Mouse (Mus musculus) lung, postnatal 4 days (tissue): ENCODE results near the gene 1700022I11Rik.

Experiments used
- DNase-seq, 2 experiments: peaks; one replicate each; pipeline ENCODE4 v3.0.0; 2021

1700022I11Rik gene

DNA sequence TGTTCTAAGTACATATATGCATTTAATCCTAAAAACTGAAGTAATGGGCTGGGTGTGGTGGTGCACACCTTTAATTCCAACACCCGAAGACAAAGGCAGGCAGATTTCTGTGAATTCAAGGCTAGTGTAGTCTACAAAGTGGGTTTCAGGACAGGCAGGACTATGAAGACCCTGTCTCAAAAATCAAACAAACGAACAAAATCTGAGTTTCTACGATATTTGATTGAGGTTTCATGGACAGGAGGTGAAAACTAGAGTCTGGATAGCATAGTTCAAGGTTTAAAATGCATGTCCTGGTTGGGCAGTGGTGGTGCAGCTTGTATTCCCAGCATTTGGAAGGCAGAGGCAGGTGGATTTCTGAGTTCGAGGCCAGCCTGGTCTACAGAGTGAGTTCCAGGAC is at the start of gene 1700022I11Rik:
1700022I11Rik (plus strand) TSS at position 301 of the 400 bp plus-strand sequence.
- DNase-seq = no peak

DNA sequence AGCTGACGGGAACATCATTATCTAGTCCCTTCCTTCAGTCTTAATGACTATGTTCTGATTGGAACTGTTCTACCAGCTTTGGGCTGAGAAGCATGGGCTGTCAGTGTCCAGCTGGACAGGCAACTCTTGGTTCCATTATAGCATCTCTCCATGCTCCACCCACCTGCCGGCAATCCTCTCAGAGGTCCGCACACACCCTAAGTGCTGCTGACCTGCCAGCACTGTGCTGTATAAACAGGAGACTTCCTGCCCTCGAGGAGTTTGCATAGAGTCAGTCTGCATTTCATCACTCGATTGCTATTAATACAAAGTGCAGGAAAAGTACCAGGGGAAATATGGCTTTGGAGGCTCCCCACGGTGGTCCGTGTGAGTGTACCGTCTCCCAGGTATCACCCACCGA is 48.7 kb upstream of the 1700022I11Rik start:
- DNase-seq = peak in 1 of 2 experiments; percentile 6

DNA sequence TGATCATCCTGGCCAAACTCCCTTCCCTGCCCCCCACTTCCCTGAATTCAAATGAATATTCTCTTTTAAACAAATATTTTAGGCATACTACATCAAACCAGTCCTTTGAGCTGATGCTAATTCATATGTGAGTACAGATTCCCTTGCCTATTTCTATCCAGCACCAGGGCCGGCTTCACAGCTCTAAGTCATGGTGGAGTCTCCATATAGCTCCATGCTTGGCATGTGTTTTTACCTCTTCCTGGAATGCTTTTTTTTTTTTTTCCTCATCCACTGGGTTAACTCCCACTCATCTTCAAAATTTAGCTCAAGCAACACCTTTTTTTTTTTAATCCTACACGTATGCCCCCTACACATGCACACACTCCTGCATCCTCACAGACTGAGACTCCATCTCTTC is 47.9 kb upstream of the 1700022I11Rik start:
- no peak for DNase-seq

DNA sequence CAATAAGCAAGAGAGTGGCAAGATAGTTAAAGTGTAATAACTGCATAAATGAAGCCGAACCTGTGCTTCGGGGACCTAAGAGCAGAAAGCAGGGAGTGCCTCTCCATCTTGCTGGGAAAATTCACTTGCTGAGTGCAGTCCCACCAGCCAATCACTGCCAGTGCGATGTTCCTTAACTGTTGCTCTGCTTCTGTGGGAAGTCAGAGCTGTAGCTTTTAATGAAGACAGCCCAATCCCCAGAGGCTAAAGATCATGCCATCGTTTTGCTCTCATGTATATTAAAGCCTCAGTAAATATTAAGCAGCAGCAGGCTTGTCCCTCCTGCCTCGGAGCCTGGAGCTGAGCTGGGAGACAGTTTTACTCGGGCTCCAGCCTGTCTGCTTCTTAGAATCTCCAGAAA is 47.3 kb upstream of the 1700022I11Rik start:
- no peak for DNase-seq

DNA sequence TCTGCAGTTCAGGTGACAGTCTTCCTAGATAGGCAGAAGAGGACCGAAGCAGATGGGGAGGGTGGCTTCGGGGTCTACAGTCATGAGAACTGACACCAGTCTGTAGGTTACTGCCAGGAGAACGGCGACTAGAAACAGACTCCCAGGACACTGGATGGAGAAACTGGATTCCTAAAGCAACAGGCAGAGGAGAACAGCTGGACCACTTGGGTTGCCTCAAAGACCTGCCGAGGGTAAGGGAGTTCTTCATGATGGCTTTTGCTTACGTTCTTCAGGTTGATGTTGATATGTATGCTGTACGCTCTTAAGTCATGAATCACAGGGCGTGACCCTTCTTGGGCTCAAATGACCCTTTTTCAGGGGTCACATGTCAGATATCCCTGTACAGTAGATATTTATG is 46.9 kb upstream of the 1700022I11Rik start:
- DNase-seq = no peak

DNA sequence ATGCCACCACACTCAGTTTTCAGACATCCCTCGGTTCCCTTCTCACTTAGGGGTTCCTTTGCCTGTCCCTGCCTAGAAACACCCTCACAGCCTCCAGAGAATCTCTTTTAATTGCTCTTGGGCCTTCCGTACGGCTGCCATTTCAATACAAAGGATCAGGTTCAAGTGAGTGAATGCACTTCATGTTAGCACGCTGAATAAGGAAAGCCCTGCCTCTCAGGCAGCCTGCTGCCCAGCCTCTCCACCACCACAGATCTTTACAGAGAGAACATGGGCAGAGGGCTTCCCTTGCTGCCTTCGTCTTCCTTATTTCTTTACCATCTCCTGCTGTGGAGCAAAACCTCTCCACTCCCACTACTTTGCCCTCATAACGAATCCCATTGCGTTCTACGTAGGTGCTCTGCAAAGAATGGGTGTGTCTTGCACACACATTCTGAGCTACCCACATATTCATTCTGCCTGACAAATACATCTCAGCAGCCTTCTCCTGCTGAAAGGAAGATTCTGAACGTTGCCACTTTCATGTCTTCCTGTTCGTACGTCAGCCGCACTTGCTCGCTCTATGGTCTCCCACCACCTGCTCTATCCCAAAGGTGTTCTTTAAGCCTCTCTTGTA is 45.2 kb upstream of the 1700022I11Rik start:
- DNase-seq = no peak

DNA sequence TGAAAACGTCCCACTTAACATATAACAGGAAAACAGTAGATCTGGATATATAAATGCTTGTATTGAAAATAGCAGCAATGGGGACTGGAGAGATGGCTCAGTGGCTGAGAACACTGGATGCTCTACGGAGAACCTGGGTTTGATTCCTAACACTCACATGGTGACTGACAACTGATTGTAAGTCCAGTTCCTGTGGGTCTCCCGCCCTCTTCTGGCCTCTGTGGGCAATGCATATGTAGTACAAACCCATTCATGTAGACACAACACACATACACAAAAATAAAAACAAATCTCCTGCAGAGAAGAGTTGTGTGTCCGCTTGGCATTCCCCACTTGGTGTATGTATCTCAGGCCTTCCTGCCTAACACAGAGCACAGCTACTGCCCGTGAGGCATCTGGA is 41.2 kb upstream of the 1700022I11Rik start:
- no peak for DNase-seq

DNA sequence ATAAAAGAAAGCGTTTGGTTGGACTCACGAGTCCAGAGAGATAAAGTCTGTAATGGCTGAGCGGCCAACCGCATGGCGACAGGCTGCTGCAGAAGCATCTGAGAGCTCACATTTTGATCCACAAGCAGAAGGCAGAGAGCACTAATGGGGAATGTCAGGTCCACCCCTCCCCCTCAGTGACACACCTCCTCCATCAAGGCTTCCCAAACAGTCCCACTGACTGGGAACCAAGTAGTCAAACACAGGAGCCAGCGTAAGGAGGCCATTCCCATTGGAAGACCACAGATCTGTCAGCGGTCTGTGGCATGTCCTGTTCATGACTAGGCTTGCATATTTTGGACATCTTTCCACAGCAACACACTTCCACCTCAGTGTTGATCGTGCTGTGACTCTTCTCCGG is 40.5 kb upstream of the 1700022I11Rik start:
- DNase-seq = no peak

DNA sequence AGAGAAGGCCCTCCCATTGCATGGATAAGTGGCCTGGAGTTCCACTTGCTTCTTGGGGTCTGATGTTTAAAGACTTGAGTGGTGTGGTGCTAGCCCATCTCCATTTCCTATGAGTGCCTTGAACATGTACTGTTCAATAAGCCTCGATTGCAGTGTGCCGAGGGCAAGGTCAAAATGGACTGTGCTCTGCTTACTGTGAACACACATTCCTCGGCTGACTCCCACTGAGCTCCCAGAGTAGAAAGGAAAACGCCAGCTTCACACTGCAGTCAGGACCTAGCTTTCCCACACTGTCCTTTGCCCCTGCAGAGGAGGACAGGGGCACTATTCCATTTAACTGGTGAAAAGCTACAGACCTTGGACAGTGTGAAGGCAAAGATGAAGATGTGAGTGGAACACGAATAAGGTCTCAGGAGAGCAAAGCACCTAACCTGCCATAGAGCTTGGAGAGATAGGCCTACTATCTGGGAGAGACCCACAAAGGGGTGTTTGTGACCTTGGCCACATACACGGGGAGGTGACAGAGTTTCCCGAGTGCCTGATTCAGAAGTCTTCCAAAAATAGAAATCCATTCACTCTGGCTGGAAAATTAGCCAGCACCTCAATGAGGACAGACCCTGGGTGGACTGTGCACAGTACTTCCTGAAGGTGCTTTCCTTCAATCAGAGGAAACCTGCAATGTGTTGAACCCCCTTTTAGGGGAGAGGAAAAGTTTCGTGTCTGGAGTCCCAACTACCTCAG is 37.0 kb upstream of the 1700022I11Rik start:
- DNase-seq = peak in 1 of 2 experiments; percentile 4

DNA sequence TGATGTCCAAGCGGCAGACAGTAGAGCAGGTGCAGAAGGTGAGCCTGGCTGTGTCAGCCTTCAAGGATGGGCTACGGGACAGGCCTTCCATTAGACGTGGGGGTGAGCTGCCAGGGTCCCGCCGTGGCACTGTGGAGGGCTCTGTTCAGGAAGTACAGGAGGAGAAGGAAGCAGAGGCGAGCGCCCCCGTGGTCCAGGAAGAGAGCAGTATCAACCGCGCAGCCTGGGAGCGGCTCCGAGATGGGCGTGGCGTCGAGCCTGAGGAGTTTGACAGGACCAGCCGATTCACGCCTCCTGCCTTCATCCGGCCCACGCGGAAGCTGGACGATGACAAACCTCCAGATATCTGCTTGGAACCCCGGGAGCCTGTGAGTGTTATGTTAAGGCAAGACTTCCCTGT is 35.8 kb upstream of the 1700022I11Rik start:
- peak; percentile 68 to 74 for DNase-seq

DNA sequence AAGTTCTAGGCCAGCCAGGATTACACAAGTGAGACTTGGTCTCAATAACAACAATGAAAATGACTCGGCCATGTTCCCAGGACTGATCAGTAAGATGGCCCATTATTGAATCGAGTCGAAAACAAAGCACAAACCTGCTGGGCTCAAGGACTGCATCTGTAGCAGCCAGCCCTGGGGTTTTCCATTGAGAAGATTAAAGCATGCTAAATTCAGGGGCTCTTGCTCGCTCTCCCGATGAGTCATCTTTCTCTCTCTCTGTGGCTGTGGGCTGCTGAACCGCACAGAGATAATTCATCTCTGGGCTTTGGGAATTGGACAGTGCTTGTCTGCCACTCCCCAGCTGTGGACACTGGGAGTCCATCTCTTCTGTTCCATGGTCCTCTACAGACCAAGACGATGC is 28.0 kb upstream of the 1700022I11Rik start:
- DNase-seq = no peak

DNA sequence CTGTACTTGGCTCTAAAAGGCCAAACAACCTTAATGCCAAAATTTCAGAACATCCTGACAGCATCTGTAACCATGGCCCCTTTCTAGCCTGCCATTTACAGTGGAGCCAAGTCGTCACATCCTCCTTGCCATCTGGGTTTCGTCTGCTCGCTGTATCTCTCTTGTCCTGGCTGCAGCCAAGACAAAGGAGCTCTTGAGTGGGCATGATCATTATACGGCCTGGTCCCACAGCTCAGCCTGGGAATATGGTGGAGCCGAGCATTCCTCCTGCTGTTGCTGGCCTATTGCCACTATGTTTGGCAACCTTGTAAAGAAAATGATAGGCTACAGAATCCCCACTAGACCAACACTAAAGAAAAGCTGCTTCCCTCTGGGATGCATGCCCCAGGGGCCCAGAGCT is 26.1 kb upstream of the 1700022I11Rik start:
- no peak for DNase-seq

DNA sequence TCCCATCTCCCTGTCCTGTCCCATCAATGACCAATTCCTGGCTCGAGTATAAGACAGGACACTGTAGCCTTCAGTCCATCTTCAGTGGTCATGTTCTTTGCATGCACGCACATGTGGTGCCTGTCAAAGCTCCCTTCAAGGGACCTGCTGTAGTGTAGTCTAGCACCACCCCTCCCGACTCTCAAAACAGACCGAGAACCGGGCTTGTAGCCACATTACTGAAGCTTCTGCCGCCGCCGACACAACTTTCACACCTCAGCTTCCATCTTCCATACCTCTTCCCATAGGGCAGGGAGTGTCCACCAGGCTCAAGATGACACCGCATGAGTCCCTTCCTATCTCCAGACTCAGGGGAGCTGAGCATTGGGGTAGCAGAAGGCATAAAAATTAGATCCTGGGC is 25.2 kb upstream of the 1700022I11Rik start:
- no peak for DNase-seq

DNA sequence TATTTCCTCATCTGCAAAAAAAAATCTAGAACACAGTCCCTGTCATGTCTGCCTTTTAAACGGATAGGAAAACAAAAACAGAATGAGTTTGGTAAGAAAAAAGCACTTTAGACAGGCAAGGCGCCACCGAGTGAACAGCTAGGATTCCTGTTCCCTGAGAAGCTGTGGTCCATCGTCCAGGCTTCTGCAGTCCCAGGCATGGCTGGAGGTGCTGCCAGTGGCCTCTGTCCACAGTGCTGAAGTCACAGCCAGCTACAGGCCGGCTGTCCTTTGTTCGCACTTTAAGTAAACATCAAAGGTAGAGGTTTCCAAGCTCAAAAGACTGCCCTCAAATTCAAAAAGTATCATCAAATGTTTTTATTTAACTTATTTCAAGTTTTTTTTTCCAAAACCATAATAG is 24.4 kb upstream of the 1700022I11Rik start:
- DNase-seq = peak; percentile 44 to 52

DNA sequence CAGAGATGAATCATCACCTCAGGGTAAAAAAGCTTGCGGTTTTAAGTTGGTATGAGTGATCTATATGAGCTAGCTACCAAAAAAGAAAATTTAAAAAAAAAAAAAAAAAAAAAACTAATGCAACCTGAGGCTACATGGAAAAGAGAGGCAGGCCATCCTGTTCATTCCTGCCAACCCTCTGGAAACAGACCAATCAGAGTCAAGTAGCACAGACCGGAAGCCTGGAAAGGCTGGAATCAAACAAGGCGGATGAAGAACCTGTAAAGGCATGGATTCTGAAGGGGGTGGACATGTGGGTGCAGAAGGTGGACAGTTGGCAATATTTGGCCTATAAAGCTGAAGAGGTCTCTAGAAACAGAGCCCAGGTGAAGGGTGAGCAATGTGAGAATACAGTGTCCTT is 24.0 kb upstream of the 1700022I11Rik start:
- no peak for DNase-seq

DNA sequence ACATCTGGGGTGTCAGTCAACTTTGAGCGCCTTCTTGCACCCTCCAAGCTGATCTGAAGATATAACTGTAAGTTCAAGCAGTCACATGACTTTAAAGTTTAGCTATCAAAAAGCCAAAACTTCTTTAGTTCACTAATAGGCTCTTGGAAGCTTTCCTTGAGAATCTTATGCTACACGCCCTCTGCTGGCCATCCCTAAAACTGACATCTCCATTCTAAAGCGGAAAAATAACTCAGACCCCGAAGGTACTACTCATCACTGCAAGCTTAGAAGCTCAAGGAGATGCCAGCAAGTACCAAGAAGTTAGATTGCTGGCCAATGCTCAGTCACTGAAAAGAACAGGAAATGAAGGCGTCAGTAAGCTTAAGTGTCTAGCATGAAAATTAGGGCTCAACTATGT is 23.5 kb upstream of the 1700022I11Rik start:
- peak in 1 of 2 experiments; percentile 58 for DNase-seq

DNA sequence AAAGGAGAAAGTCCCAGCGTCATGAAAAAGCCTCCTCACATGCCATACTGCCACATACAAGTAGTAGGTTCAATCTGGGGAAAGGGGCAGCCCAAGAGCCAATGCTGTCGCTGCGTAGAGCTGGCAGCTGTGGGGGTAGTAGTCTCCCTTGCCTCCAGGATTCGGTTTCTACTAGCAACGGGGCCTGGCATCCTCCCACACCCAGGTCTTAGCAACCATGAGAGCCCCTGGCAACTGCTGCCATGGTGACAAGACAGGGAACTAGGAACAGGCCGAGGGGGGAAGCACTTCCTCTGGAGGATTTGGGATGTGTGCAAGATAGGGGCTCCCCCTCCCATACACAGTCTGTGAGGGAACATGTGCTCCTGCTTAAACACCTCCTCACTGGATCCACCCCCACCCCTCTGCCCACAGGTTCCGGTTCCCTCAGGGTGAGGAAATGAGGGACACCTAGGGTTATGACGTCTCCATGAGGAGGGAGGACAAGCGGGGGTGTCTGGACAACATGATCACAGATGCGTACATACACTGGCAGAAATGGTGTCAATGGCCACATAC is 22.6 kb upstream of the 1700022I11Rik start:
- no peak for DNase-seq

DNA sequence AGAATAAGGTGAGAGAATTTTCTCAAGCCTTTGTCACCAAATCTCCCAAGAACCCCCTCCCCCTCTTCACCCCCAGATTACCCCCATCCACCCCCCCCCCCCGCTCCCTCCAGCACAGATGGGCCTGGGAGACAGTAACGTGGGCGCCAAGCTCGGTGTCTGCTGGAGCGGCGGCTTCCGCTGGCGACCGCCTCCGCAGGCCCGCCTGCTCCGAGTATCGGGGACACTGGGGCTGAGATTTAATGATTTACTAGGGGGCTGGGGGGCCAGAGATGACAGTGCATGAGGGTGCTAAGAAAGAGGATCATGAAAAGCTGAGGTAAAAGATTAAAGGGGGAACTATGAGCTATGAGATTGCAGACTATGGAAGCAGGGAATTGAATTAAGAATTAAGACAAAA is 20.9 kb upstream of the 1700022I11Rik start:
- no peak for DNase-seq

DNA sequence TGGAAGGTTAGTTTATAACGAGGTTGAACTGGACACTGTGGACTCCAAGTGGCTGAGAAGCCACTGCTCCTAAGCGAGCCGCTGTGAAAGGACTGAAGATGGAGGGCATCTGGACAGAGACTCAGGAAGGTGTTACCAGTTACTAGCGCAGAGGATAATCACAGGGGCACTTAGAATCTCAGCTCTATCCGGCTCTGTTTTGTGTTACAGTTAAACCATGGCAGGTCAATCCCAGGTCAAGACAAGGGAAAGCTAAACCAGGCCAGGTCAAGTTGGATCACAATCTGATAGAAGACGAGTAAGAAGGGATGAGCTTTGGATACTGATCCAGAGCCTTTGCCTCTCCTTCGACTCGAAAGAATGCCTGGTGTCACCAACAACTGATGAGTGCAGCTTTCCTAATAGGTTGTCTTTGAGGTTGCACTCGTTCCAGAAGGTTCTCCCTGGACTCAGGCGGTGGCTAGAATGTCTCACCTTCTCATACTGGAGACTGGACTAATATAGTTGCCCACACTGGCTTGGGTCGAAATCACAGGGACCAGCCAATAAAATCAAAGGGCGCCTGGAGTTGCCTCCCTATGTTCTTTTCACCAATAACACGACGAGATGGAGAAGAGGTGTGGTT is 20.2 kb upstream of the 1700022I11Rik start:
- no peak for DNase-seq

DNA sequence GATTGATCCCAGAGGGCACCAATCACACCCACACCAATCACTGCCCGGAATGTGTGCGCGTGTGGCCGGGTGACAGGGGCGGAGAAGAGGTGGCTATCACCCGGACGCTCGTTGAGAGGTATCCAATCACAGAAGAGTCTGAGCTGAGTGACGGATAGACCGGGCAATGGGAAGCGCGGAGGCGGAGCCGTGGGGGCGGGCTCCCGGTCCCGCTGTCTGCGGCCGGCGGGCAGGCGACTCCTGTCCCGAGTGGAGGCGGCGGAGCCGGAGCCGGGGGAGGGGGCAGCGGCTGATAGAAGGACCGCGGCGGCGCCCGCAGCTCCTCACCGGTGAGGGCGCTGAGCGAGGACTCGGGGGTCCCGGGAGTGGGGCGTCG is 19.7 kb upstream of the 1700022I11Rik start, which contains the start of gene Dnajb5:
Dnajb5 (plus strand) TSS at position 139 of the 376 bp plus-strand sequence.
- DNase-seq = peak; percentile 99

DNA sequence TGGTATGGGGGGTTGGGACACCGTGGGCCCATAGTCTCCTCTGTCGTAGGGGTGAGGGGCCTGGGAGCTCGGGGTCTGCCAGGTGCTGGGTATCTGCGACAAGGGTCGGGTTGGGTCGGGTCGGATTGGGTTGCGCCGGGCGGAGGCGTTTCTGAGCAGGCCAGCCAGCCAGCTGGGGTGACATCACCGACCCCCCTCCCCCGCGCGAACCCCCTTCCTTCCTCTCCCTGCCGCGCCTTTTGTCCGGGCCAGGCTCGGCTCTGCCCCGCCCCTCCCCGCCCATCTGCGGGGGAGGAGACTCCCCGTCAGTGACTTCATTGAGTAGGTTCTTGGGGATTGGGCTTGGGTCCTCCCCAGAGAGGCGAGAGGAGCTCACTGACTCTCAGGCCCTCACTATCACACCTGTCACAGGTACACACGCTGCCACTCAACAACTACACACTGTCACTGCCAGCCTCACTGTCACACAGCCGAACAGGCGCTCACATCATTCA is 19.3 kb upstream of the 1700022I11Rik start:
- DNase-seq = peak; percentile 93 to 95

DNA sequence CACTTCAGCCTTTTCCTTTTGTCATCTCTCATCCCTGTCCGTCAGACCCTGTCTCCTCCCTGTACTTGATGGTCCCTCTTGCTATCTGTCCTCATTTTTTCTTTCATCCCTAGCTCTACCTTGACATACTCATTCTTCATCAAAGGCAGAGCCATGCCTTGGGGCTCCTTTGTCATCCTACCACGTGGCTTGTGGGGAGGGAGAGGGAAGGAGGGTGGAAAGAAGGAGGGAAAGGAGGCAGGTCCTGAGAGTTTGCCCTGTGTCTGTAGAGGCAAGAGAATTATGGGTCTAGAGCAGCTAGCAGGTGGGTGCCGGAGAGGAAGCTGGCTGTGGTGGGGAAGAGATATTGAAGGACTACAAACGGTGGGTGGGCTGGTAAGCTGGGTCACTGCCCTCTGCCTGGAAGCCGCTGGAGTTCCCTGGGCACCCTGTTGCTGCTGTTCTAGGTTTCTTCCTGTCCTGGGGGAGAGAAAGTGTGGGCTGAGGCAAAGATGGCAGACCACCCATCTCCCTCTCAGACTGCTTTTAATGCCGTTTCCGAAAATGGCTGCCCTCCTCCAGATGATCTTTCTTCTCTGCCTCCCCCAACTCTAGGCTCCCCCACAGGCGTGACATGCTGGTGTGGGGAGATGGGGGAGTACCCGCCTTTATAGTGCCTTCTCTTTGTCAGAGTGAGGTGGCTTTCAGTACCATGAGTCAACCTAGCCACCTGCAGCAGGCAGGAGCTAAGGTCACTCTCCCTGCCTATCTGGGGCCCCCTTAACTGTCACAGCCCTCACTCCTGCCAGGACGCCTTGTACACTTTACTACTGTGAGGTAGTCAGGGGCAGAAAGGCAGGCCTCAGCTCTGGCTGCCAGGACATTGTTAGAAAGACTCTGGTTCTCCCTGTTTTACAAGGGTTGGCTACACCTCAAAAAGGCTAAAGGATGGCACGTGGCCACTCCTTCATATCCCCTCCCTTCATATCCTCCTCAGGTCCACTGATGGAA is 17.9 kb upstream of the 1700022I11Rik start:
- DNase-seq = no peak
